Mouse (Mus musculus): ENCODE results near the gene Hspb7. TPM values are rescaled to one million over a fixed set of nuclear protein-coding genes. Genes with fewer than 3 reads are reported as not detected.

The Hspb7 gene
- polyA plus RNA-seq, 1 experiment from 2014 or later: 3.8 TPM

- DNase-seq (ENCODE audit: low spot score) (no peak), ATAC-seq (replicated peaks; ENCODE audit: low FRiP score, low TSS enrichment, low read depth) (no peak)
Measured at GRCm38 (mm10) chr4:141423288-141423687, 2.7 kb downstream of the Hspb7 start.

GRCm38 (mm10) chr4:141423691-141424431 lies 3.3 kb downstream of the Hspb7 start:
- Histone ChIP-seq H3K4me1 (replicated peaks; ENCODE audit: control insufficient read depth, insufficient read depth, low read length) (peaks cover 21% of the 10 kb centered on the region), H3K9ac (ENCODE audit: low read length) (no peak overlapping the region), H3K36me3 (ENCODE audit: control insufficient read depth, insufficient read depth, low read length) (no peaks in the 10 kb centered on the region), H3K27me3 (replicated peaks; ENCODE audit: control insufficient read depth, insufficient read depth, low read length) (no peaks in the 10 kb centered on the region), H3K27ac (ENCODE audit: low read depth) (no peak overlapping the region), H3K4me3 (ENCODE audit: low read depth, low read length) (no peak overlapping the region), H3K4me2 (ENCODE audit: low read length) (no peak overlapping the region), H3K9me3 (ENCODE audit: control insufficient read depth, low read length) (no peaks in the 10 kb centered on the region)
- WGBS: 86% methylated on average over 13 of the region's 13 CpGs
- ATAC-seq (replicated peaks; ENCODE audit: low FRiP score, low TSS enrichment, low read depth) (no peak), DNase-seq (ENCODE audit: low spot score) (no peak)

More at GRCm38 (mm10) chr4:141423288-141423687, 2.7 kb downstream of the Hspb7 start:
- WGBS: 83% methylated on average over 5 of the region's 5 CpGs
- H3K9me3 ChIP-seq (ENCODE audit: control insufficient read depth, low read length): no peaks in the 10 kb centered on the region
- no peak overlapping the region for H3K9ac ChIP-seq (ENCODE audit: low read length)
- H3K4me1 ChIP-seq (replicated peaks; ENCODE audit: control insufficient read depth, insufficient read depth, low read length): peaks cover 21% of the 10 kb centered on the region
- H3K27ac ChIP-seq (ENCODE audit: low read depth): no peak overlapping the region
- no peaks in the 10 kb centered on the region for H3K36me3 ChIP-seq (ENCODE audit: control insufficient read depth, insufficient read depth, low read length)
- H3K27me3 ChIP-seq (replicated peaks; ENCODE audit: control insufficient read depth, insufficient read depth, low read length): no peaks in the 10 kb centered on the region
- H3K4me2 ChIP-seq (ENCODE audit: low read length): no peak overlapping the region
- no peak overlapping the region for H3K4me3 ChIP-seq (ENCODE audit: low read depth, low read length)

- peak; percentile 75 for ATAC-seq (replicated peaks; ENCODE audit: low FRiP score, low TSS enrichment, low read depth)
Measured at GRCm38 (mm10) chr4:141425484-141426479, 5.2 kb downstream of the Hspb7 start.

GRCm38 (mm10) chr4:141426796-141427745 lies 6.5 kb downstream of the Hspb7 start:
- WGBS: 64% methylated on average over 10 of the region's 10 CpGs
- ATAC-seq (replicated peaks; ENCODE audit: low FRiP score, low TSS enrichment, low read depth) (no peak), DNase-seq (ENCODE audit: low spot score) (no peak)
- no peaks in the 10 kb centered on the region for H3K36me3 ChIP-seq (ENCODE audit: control insufficient read depth, insufficient read depth, low read length)
- peaks cover 6% of the 10 kb centered on the region for H3K4me1 ChIP-seq (replicated peaks; ENCODE audit: control insufficient read depth, insufficient read depth, low read length)
- peak overlapping the region; percentile 12; the same call in 1 of the 2 replicates for H3K27ac ChIP-seq (ENCODE audit: low read depth)
- H3K4me3 ChIP-seq (ENCODE audit: low read depth, low read length): no peak overlapping the region
- no peaks in the 10 kb centered on the region for H3K27me3 ChIP-seq (replicated peaks; ENCODE audit: control insufficient read depth, insufficient read depth, low read length)
- no peak overlapping the region for H3K9ac ChIP-seq (ENCODE audit: low read length)
- no peak overlapping the region; the same call in 1 of the 2 replicates for H3K4me2 ChIP-seq (ENCODE audit: low read length)
- H3K9me3 ChIP-seq (ENCODE audit: control insufficient read depth, low read length): no peaks in the 10 kb centered on the region

More at GRCm38 (mm10) chr4:141425484-141426479, 5.2 kb downstream of the Hspb7 start:
- peak overlapping the region; percentile 58 for H3K4me2 ChIP-seq (ENCODE audit: low read length)
- no peaks in the 10 kb centered on the region for H3K9me3 ChIP-seq (ENCODE audit: control insufficient read depth, low read length)
- DNase-seq (ENCODE audit: low spot score): peak; percentile 74
- H3K27me3 ChIP-seq (replicated peaks; ENCODE audit: control insufficient read depth, insufficient read depth, low read length): no peaks in the 10 kb centered on the region
- peak overlapping the region; percentile 37 for H3K4me3 ChIP-seq (ENCODE audit: low read depth, low read length)
- peak overlapping the region; percentile 12; the same call in 1 of the 2 replicates for H3K27ac ChIP-seq (ENCODE audit: low read depth)
- no peaks in the 10 kb centered on the region for H3K36me3 ChIP-seq (ENCODE audit: control insufficient read depth, insufficient read depth, low read length)
- 4% methylated on average over 36 of the region's 36 CpGs for WGBS
- peak overlapping the region; percentile 29 for H3K9ac ChIP-seq (ENCODE audit: low read length)
- peaks cover 18% of the 10 kb centered on the region for H3K4me1 ChIP-seq (replicated peaks; ENCODE audit: control insufficient read depth, insufficient read depth, low read length)

- Histone ChIP-seq H3K9me3 (ENCODE audit: control insufficient read depth, low read length) (no peaks in the 10 kb centered on the region), H3K4me3 (ENCODE audit: low read depth, low read length) (no peak overlapping the region), H3K36me3 (ENCODE audit: control insufficient read depth, insufficient read depth, low read length) (no peaks in the 10 kb centered on the region), H3K9ac (ENCODE audit: low read length) (no peak overlapping the region), H3K27ac (ENCODE audit: low read depth) (no peak overlapping the region), H3K27me3 (replicated peaks; ENCODE audit: control insufficient read depth, insufficient read depth, low read length) (no peaks in the 10 kb centered on the region), H3K4me1 (replicated peaks; ENCODE audit: control insufficient read depth, insufficient read depth, low read length) (peaks cover 6% of the 10 kb centered on the region), H3K4me2 (ENCODE audit: low read length) (no peak overlapping the region)
- 87% methylated on average over 13 of the region's 13 CpGs for WGBS
- no peak for DNase-seq (ENCODE audit: low spot score)
- ATAC-seq (replicated peaks; ENCODE audit: low FRiP score, low TSS enrichment, low read depth): no peak
Measured at GRCm38 (mm10) chr4:141427921-141428320, 7.3 kb downstream of the Hspb7 start.

- H3K4me3 ChIP-seq (ENCODE audit: low read depth, low read length): no peak overlapping the region
- H3K9ac ChIP-seq (ENCODE audit: low read length): no peak overlapping the region
- no peak overlapping the region for H3K27ac ChIP-seq (ENCODE audit: low read depth)
- no peaks in the 10 kb centered on the region for H3K36me3 ChIP-seq (ENCODE audit: control insufficient read depth, insufficient read depth, low read length)
- DNase-seq (ENCODE audit: low spot score) (no peak), ATAC-seq (replicated peaks; ENCODE audit: low FRiP score, low TSS enrichment, low read depth) (no peak)
- no peaks in the 10 kb centered on the region for H3K9me3 ChIP-seq (ENCODE audit: control insufficient read depth, low read length)
- peaks cover 6% of the 10 kb centered on the region for H3K4me1 ChIP-seq (replicated peaks; ENCODE audit: control insufficient read depth, insufficient read depth, low read length)
- no peak overlapping the region for H3K4me2 ChIP-seq (ENCODE audit: low read length)
- no peaks in the 10 kb centered on the region for H3K27me3 ChIP-seq (replicated peaks; ENCODE audit: control insufficient read depth, insufficient read depth, low read length)
- WGBS: 83% methylated on average over 6 of the region's 6 CpGs
Measured at GRCm38 (mm10) chr4:141429381-141429780, 8.8 kb downstream of the Hspb7 start.

- ATAC-seq (replicated peaks; ENCODE audit: low FRiP score, low TSS enrichment, low read depth) (no peak), DNase-seq (ENCODE audit: low spot score) (no peak)
- H3K4me2 ChIP-seq (ENCODE audit: low read length): no peak overlapping the region
- H3K4me3 ChIP-seq (ENCODE audit: low read depth, low read length): no peak overlapping the region
- no peak overlapping the region for H3K27ac ChIP-seq (ENCODE audit: low read depth)
- no peak overlapping the region for H3K9ac ChIP-seq (ENCODE audit: low read length)
- no peaks in the 10 kb centered on the region for H3K27me3 ChIP-seq (replicated peaks; ENCODE audit: control insufficient read depth, insufficient read depth, low read length)
- no peaks in the 10 kb centered on the region for H3K9me3 ChIP-seq (ENCODE audit: control insufficient read depth, low read length)
- no peaks in the 10 kb centered on the region for H3K36me3 ChIP-seq (ENCODE audit: control insufficient read depth, insufficient read depth, low read length)
- 52% methylated on average over 9 of the region's 9 CpGs for WGBS
- peaks cover 6% of the 10 kb centered on the region for H3K4me1 ChIP-seq (replicated peaks; ENCODE audit: control insufficient read depth, insufficient read depth, low read length)
Measured at GRCm38 (mm10) chr4:141429847-141430246, 9.3 kb downstream of the Hspb7 start.

GRCm38 (mm10) chr4:141430997-141431396 lies 10.4 kb downstream of the Hspb7 start:
- 44% methylated on average over 9 of the region's 9 CpGs for WGBS
- Histone ChIP-seq H3K27ac (ENCODE audit: low read depth) (no peak overlapping the region), H3K4me3 (ENCODE audit: low read depth, low read length) (no peak overlapping the region), H3K36me3 (ENCODE audit: control insufficient read depth, insufficient read depth, low read length) (no peaks in the 10 kb centered on the region), H3K4me2 (ENCODE audit: low read length) (no peak overlapping the region), H3K4me1 (replicated peaks; ENCODE audit: control insufficient read depth, insufficient read depth, low read length) (peaks cover 3% of the 10 kb centered on the region), H3K9ac (ENCODE audit: low read length) (no peak overlapping the region), H3K27me3 (replicated peaks; ENCODE audit: control insufficient read depth, insufficient read depth, low read length) (no peaks in the 10 kb centered on the region), H3K9me3 (ENCODE audit: control insufficient read depth, low read length) (no peaks in the 10 kb centered on the region)
- ATAC-seq (replicated peaks; ENCODE audit: low FRiP score, low TSS enrichment, low read depth) (no peak), DNase-seq (ENCODE audit: low spot score) (peak; percentile 78)
